Mouse (Mus musculus): ENCODE measurements around the gene Nit2. TPM values are rescaled to one million over a fixed set of nuclear protein-coding genes. Genes with fewer than 3 reads are reported as not detected.

Nit2 gene
- 45.4 and 51.9 TPM in 2 replicates for polyA plus RNA-seq (2015; fragmentation: Nextera tagmentation; extraction: Ambion mirVana)

DNA sequence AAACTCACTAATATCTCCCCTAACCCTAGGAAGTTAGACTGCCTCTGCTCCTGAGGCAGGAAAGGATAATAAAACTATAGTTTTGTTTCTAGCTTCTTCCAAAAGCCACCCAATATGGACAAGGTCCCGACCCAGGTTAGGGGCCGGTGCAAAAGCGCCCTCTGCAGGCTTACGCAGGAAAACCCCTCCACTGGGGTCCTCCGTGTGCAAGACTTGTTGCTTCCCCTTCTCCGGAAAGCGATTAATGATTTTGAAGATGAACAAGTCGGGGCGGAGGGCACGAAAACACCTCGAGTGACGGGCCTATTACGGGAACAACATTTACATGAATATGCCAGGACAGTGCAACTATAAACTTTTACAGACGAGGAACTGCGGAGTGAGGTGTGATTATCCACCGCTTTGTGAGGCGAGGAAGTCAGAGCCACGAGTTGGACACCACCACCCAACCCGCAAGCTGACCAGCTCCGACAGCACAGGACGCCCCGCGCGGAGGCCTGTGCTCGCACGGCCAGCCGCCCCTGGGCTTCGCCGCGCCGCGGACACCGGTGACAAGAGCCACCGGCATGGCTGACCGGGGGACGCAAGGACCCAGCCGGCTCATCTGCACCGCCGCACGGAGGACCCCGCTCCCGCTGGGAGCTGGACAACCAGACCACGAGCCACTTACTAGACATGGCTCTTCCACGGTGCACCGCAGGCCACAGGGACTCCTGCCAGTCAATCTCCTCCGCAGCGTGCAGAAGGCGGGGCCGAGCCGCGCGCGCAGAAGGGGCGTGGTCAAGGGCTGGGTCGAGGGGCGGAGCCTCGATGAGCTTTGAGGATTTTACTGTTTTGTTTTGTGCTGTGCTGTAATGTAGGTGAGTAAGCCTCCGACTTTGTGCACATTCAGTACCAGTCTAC, at the start of gene Nit2:
Gene Nit2, minus strand, starts transcription at position 731 of the 903 bp plus-strand sequence.
- H3K27ac ChIP-seq = peak within 1 kb of the TSS; percentile 45
- peak within 1 kb of the TSS; percentile 80 for H3K9ac ChIP-seq
- peak; percentile 97 for ATAC-seq
- H3K36me3 ChIP-seq (ENCODE audit: poor library complexity, severe bottlenecking) = peaks cover 10% of the 10 kb centered on the region; the same call in 1 of the 2 replicates
- H3K4me2 ChIP-seq = peak within 1 kb of the TSS; percentile 75
- peak within 1 kb of the TSS; percentile 60 for H3K4me3 ChIP-seq
- H3K27me3 ChIP-seq = no peaks in the 10 kb centered on the region
- H3K9me3 ChIP-seq (replicated peaks) = no peaks in the 10 kb centered on the region
- H3K4me1 ChIP-seq = peaks cover 15% of the 10 kb centered on the region
- WGBS = under 1% methylated on average over 58 of the region's 58 CpGs

DNA sequence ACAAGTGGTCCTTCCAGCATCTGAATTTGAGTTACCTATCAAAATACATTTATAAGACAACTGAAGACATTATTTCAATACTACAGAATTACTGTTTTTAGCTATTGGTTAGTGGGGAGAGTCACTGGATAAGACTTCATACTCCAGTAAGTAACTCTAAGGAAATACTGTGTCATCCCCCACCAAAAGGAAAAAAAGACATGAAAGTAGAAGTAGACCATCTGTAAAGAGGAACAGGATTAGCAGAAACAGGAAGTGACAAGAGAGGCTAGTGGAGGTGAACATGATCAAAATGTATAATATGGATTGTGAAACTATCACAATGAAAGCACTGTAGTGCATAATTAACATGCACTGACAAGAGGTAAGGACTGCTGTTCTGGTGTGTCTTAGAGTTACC, 48.8 kb upstream of the Nit2 start:
- H3K27ac ChIP-seq = no peak overlapping the region
- ATAC-seq = no peak
- H3K27me3 ChIP-seq = no peaks in the 10 kb centered on the region
- H3K4me2 ChIP-seq = no peak overlapping the region
- peaks cover 25% of the 10 kb centered on the region for H3K36me3 ChIP-seq (ENCODE audit: poor library complexity, severe bottlenecking)
- no peak overlapping the region for H3K9ac ChIP-seq
- H3K9me3 ChIP-seq (replicated peaks) = no peaks in the 10 kb centered on the region
- H3K4me1 ChIP-seq = no peaks in the 10 kb centered on the region
- no peak overlapping the region for H3K4me3 ChIP-seq

DNA sequence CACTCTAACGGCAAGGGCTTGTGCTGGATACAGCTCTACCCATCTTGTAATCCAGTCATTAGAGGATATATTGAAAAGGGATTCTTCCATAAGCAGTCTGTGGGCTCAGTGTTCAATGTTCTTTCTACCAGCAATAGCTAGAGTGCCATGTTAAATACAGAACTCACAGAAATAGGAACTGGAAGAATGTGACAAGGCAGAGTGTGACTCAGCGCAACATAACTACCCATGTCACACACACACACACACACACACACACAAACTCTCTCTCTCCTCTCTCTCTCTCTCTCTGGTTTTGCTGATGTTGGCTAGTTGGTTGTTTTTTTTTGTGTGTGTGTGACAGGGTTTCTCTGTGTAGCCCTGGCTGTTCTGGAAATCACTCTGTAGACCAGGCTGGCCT, 43.9 kb upstream of the Nit2 start:
- H3K9ac ChIP-seq = no peak overlapping the region
- no peaks in the 10 kb centered on the region for H3K27me3 ChIP-seq
- WGBS = 91% methylated on average over 2 of the region's 2 CpGs
- no peak for ATAC-seq
- peaks cover 39% of the 10 kb centered on the region for H3K36me3 ChIP-seq (ENCODE audit: poor library complexity, severe bottlenecking)
- no peaks in the 10 kb centered on the region for H3K4me1 ChIP-seq
- no peak overlapping the region for H3K27ac ChIP-seq
- H3K9me3 ChIP-seq (replicated peaks) = no peaks in the 10 kb centered on the region
- no peak overlapping the region for H3K4me3 ChIP-seq
- H3K4me2 ChIP-seq = no peak overlapping the region

DNA sequence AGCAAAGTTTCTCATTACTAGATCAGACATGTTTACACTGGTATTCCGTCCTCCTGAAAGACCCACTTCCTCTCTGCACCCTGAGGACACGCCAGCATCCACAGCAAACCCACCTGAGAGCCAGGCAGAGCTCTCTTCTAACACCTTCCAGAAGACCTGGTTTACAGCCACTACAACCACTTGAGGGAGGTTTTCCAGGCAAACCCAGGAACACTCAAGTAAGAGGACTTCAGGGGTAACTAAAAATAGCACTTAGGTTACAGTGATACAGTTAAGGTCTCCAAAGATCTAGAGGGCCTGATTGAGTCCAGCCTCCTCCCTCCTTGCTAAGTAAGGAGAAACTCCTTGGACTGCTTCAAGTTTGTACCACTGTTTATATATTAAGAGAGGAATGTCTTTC, 41.2 kb upstream of the Nit2 start:
- 92% methylated on average over 2 of the region's 2 CpGs for WGBS
- no peak overlapping the region for H3K4me2 ChIP-seq
- H3K27ac ChIP-seq = no peak overlapping the region
- no peaks in the 10 kb centered on the region for H3K27me3 ChIP-seq
- H3K4me1 ChIP-seq = no peaks in the 10 kb centered on the region
- ATAC-seq = no peak
- H3K4me3 ChIP-seq = no peak overlapping the region
- H3K36me3 ChIP-seq (ENCODE audit: poor library complexity, severe bottlenecking) = peaks cover 39% of the 10 kb centered on the region
- no peaks in the 10 kb centered on the region for H3K9me3 ChIP-seq (replicated peaks)
- no peak overlapping the region for H3K9ac ChIP-seq

DNA sequence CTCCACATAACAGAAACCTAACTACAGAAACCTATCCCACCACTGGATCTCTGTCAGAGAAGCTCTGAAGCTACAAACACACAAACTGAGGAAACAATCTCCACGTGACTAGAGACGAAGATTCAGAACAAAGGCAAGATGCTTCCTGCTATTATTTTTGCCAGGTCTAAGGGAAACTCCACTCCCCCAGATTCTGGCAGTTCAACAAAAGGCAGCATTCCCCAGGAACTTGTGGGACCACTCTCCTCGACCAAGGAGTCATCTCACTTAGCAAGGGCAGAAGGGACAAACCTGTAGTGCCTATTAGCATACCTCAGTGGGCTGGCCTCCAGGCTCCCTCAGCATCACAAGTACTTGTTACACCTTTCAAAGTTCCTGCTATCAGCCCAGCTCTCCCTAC, 30.1 kb upstream of the Nit2 start:
- Histone ChIP-seq H3K4me2 (no peak overlapping the region), H3K9me3 (replicated peaks) (no peaks in the 10 kb centered on the region), H3K4me3 (no peak overlapping the region), H3K27me3 (no peaks in the 10 kb centered on the region), H3K4me1 (no peaks in the 10 kb centered on the region), H3K27ac (no peak overlapping the region), H3K36me3 (ENCODE audit: poor library complexity, severe bottlenecking) (peaks cover 30% of the 10 kb centered on the region), H3K9ac (no peak overlapping the region)
- no peak for ATAC-seq
- 79% methylated on average over 3 of the region's 3 CpGs for WGBS

DNA sequence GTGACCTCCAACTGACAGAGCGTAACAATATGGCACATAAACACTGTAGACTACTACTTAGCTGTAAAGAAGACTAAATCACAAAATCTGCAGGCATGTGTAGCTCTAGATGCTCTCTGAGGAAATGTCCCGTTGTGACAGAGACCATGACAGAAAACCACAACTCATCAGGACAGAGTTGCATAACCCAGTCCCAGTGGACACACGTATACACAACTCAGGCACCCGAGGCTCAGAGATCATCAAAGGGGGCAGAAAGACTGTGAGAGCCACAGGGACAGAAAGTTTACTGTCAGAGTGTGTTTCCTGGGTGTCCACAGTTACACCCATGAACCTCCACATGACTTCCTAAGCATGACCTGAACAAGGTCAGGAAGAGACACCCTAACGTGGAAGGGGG, 29.4 kb upstream of the Nit2 start:
- Histone ChIP-seq H3K36me3 (ENCODE audit: poor library complexity, severe bottlenecking) (peaks cover 37% of the 10 kb centered on the region), H3K27ac (no peak overlapping the region), H3K9ac (no peak overlapping the region), H3K4me2 (no peak overlapping the region), H3K4me3 (no peak overlapping the region), H3K9me3 (replicated peaks) (no peaks in the 10 kb centered on the region), H3K27me3 (no peaks in the 10 kb centered on the region), H3K4me1 (no peaks in the 10 kb centered on the region)
- 87% methylated on average over 5 of the region's 5 CpGs for WGBS
- ATAC-seq = no peak

DNA sequence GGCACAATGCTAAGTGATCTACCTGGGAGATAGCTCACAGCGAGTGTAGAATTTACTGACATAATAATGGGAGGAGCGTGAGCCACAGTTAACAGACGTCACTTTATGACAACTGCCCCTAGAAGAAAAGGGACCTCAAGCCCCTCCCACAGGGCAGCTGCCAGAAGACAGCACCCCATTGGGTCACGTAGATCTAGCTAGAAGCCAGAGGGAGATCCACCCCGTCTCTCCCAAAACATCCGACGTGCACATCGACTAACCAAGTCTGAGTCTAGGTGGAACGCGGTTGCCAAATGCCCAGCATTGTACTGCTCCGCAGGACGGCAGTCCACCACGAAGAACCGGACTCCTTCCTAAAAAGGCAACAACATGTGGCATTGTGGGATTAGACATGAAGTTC, 24.1 kb upstream of the Nit2 start:
- Histone ChIP-seq H3K9me3 (replicated peaks) (no peaks in the 10 kb centered on the region), H3K27ac (no peak overlapping the region), H3K27me3 (no peaks in the 10 kb centered on the region), H3K36me3 (ENCODE audit: poor library complexity, severe bottlenecking) (peaks cover 47% of the 10 kb centered on the region), H3K4me1 (no peaks in the 10 kb centered on the region), H3K4me3 (no peak overlapping the region), H3K4me2 (no peak overlapping the region), H3K9ac (no peak overlapping the region)
- no peak for ATAC-seq
- WGBS = 86% methylated on average over 14 of the region's 14 CpGs

DNA sequence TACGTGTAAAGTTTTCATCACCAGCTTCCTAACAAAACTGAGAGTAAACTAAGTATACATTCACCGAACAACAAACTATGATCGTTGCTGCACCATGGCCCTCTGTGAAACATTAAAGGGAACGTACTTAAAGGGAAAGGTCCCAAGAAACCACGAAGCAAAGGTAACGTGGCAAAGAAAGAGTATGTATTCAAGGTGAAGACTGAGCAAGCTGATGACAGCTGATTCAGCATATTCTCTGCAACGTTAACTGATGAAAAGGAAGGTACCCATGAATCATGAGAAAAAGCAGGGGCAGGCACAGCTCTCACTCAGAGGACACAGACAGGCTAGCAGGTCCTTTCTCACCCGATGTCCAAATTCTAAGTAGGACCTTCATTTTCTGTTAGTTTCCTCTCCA, 23.2 kb upstream of the Nit2 start:
- H3K4me2 ChIP-seq = no peak overlapping the region
- no peaks in the 10 kb centered on the region for H3K9me3 ChIP-seq (replicated peaks)
- no peaks in the 10 kb centered on the region for H3K27me3 ChIP-seq
- H3K4me1 ChIP-seq = no peaks in the 10 kb centered on the region
- H3K36me3 ChIP-seq (ENCODE audit: poor library complexity, severe bottlenecking) = peaks cover 52% of the 10 kb centered on the region
- H3K9ac ChIP-seq = no peak overlapping the region
- 90% methylated on average over 8 of the region's 8 CpGs for WGBS
- H3K27ac ChIP-seq = no peak overlapping the region
- no peak for ATAC-seq
- H3K4me3 ChIP-seq = no peak overlapping the region

DNA sequence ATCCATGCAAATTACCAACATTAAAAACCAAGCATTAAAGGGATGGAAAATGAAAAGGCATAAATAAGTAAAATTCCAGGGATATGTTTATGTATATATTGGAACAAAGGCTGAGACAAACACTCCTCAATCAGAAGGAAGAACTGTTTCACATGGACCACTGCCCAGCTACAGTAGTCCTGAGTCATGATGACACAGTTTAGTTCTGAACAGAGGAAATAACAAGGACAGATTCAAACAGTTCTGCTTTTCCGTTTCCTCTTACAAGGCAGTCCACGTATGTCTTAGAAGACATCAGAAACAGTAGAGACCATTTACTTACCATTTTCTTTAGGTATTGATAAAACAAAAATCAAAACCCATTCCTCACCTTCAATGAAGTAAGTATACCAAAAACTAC, 22.4 kb upstream of the Nit2 start:
- peaks cover 49% of the 10 kb centered on the region for H3K36me3 ChIP-seq (ENCODE audit: poor library complexity, severe bottlenecking)
- 93% methylated on average over 2 of the region's 2 CpGs for WGBS
- ATAC-seq = no peak

DNA sequence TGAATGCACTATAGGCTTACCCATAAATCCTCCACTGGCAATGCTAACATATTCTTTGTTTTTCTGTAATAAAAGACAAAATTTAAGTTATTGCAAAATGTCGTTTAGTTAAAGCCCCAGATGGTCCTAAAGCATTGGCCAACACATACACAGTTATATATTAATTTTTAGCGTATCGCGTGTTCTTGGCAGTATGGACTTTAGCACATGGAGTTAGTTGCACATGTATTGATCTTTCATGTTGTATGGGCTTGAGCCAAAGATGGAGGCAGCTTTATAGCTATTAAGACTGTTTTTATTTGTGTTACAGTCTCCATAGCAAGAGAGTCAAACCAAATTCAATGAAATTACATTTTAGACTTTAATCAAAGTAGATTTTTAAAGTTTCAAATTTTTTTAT, 19.5 kb upstream of the Nit2 start:
- no peak for ATAC-seq
- peaks cover 58% of the 10 kb centered on the region for H3K36me3 ChIP-seq (ENCODE audit: poor library complexity, severe bottlenecking)
- 96% methylated on average over 4 of the region's 4 CpGs for WGBS
- H3K9me3 ChIP-seq (replicated peaks) = no peaks in the 10 kb centered on the region
- no peaks in the 10 kb centered on the region for H3K27me3 ChIP-seq
- H3K9ac ChIP-seq = no peak overlapping the region
- no peak overlapping the region for H3K27ac ChIP-seq
- no peak overlapping the region for H3K4me2 ChIP-seq
- H3K4me3 ChIP-seq = no peak overlapping the region
- H3K4me1 ChIP-seq = no peaks in the 10 kb centered on the region

More for the DNA sequence above, 22.4 kb upstream of the Nit2 start:
- H3K9ac ChIP-seq = no peak overlapping the region
- H3K27me3 ChIP-seq = no peaks in the 10 kb centered on the region
- H3K4me3 ChIP-seq = no peak overlapping the region
- no peaks in the 10 kb centered on the region for H3K4me1 ChIP-seq
- no peak overlapping the region for H3K27ac ChIP-seq
- no peaks in the 10 kb centered on the region for H3K9me3 ChIP-seq (replicated peaks)
- H3K4me2 ChIP-seq = no peak overlapping the region

DNA sequence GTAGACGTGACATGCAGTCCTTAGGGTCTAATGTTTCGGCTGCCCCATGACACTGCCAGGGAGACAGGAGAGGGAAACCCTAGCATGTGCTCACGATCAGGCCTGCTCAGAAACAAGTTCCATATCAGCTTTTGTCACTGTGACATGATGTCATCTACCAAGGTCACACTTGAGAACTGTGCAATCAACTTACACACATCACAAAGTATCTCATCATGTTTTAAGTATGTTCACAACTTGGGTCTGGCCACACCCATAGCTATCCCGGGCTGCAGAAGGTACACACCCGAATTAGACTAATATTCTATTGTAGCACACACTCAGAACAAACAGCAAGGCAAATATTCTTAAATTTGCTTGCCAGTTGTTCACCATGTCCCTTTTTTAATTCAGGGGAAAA, 14.9 kb upstream of the Nit2 start:
- Histone ChIP-seq H3K9ac (no peak overlapping the region), H3K9me3 (replicated peaks) (no peaks in the 10 kb centered on the region), H3K27ac (no peak overlapping the region), H3K27me3 (no peaks in the 10 kb centered on the region), H3K4me3 (no peak overlapping the region), H3K36me3 (ENCODE audit: poor library complexity, severe bottlenecking) (peaks cover 46% of the 10 kb centered on the region), H3K4me1 (no peaks in the 10 kb centered on the region), H3K4me2 (no peak overlapping the region)
- WGBS = 90% methylated on average over 5 of the region's 5 CpGs
- no peak for ATAC-seq

DNA sequence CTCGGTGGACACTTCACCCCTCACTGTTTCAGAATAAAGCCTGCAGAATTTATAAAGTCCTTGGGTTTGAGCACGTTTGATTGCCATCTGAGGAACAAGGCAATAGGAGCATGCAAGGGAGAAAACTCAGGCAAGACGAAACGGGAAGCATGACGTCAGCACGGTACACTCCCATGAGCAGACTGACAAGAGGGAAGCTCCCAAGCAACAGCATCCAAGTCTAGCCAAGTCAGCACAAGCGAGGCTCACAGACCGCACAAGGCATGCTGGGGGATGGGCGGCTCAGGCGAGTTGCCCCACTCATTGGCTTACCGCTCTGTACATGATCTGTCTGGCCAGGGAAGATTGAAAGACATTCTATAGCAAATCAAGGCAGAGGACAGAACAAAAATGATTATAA, 14.0 kb upstream of the Nit2 start:
- Histone ChIP-seq H3K9me3 (replicated peaks) (no peaks in the 10 kb centered on the region), H3K27me3 (no peaks in the 10 kb centered on the region), H3K27ac (no peak overlapping the region), H3K4me3 (no peak overlapping the region), H3K9ac (no peak overlapping the region), H3K36me3 (ENCODE audit: poor library complexity, severe bottlenecking) (peaks cover 49% of the 10 kb centered on the region), H3K4me1 (no peaks in the 10 kb centered on the region), H3K4me2 (no peak overlapping the region)
- ATAC-seq = no peak
- WGBS = 83% methylated on average over 11 of the region's 11 CpGs

DNA sequence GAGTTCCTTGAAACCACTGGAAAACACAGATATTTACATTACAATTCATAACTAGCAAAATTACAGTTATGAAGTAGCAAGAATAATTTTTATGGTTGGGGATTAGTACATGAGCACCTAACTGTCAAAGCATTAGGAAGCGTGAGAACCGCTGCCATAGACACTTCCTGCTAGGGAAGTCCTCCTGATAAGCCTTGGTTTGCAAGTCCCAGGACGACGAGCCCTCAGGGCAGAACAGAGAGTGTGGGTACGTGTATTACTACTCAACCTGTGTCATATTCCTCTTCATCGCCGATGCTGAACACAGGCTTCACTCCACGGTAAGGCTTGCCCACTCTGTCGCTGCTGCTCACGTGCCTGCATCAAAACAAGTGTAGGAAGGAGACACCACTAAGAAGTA, 10.5 kb upstream of the Nit2 start:
- no peak overlapping the region for H3K9ac ChIP-seq
- H3K4me2 ChIP-seq = no peak overlapping the region
- WGBS = 92% methylated on average over 10 of the region's 10 CpGs
- H3K9me3 ChIP-seq (replicated peaks) = no peaks in the 10 kb centered on the region
- no peaks in the 10 kb centered on the region for H3K4me1 ChIP-seq
- H3K4me3 ChIP-seq = no peak overlapping the region
- peaks cover 28% of the 10 kb centered on the region for H3K36me3 ChIP-seq (ENCODE audit: poor library complexity, severe bottlenecking)
- no peaks in the 10 kb centered on the region for H3K27me3 ChIP-seq
- 0 out of 2 replicates have a peak, but pooled peaks have one; percentile 8 for ATAC-seq
- no peak overlapping the region for H3K27ac ChIP-seq
